Mouse (Mus musculus): ENCODE results near the gene Eif2ak4. TPM values are rescaled to one million over a fixed set of nuclear protein-coding genes. Genes with fewer than 3 reads are reported as not detected.

Eif2ak4 gene
- polyA plus RNA-seq, 1 experiment from 2014 or later = 3.1 TPM

DNA sequence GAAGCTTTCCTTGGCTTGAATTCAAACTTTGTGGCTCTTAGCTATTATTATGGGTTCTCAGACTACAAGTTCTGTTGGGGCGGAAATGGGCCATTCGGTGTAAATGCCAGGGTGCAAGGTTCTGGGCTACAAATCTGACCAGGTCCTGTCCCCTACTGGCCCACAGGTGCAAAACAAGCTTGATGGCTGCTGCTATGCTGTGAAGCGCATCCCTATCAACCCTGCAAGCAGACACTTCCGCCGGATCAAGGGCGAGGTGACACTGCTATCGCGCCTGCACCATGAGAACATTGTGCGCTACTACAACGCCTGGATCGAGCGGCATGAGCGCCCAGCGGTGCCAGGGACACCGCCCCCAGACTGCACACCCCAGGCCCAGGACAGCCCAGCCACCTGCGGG is 42.2 kb downstream of the Eif2ak4 start:
- Histone ChIP-seq H3K9ac (replicated peaks) (no peak overlapping the region), H3K36me3 (replicated peaks; ENCODE audit: insufficient read depth, low read length) (peaks cover 58% of the 10 kb centered on the region), H3K4me1 (ENCODE audit: insufficient read depth) (no peaks in the 10 kb centered on the region), H3K4me3 (ENCODE audit: low read depth, low read length) (no peak overlapping the region), H3K27ac (ENCODE audit: low read depth) (no peak overlapping the region), H3K4me2 (ENCODE audit: low read depth, low read length) (no peak overlapping the region), H3K9me3 (ENCODE audit: low read length) (no peaks in the 10 kb centered on the region), H3K27me3 (ENCODE audit: insufficient read depth, low read length) (no peaks in the 10 kb centered on the region)
- TF ChIP-seq CTCF (IDR thresholded peaks at IDR 0.05; ENCODE audit: low read depth) (no peak), EP300 (IDR thresholded peaks at IDR 0.05; ENCODE audit: low read depth) (no peak)
- DNase-seq = no peak
- WGBS (ENCODE audit: insufficient replicate concordance) = 86% methylated on average over 16 of the region's 16 CpGs
- ATAC-seq = no peak

DNA sequence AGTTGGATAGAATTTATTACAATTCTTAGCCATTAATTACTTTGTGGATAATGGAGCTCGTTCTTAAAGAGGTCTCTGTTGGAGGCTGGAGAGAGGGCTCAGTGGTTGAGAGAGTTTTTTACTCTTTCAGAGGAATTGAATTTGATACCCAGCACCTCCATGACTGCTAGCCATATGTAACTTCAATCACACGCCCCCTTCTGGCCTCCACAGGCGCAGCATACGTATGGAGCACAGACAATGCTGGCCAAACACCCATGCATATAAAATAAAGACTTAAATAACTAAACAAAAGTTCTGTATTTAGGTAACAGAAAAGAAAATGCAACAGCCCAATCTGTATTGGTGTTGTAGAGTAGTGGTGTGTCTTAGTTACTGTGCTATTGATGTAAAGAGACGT is 43.2 kb downstream of the Eif2ak4 start:
- Histone ChIP-seq H3K27me3 (ENCODE audit: insufficient read depth, low read length) (no peaks in the 10 kb centered on the region), H3K9me3 (ENCODE audit: low read length) (no peaks in the 10 kb centered on the region), H3K36me3 (replicated peaks; ENCODE audit: insufficient read depth, low read length) (peaks cover 66% of the 10 kb centered on the region), H3K27ac (ENCODE audit: low read depth) (no peak overlapping the region), H3K4me2 (ENCODE audit: low read depth, low read length) (no peak overlapping the region), H3K4me1 (ENCODE audit: insufficient read depth) (no peaks in the 10 kb centered on the region), H3K9ac (replicated peaks) (no peak overlapping the region), H3K4me3 (ENCODE audit: low read depth, low read length) (no peak overlapping the region)
- TF ChIP-seq EP300 (IDR thresholded peaks at IDR 0.05; ENCODE audit: low read depth) (no peak), CTCF (IDR thresholded peaks at IDR 0.05; ENCODE audit: low read depth) (peak; percentile 59)
- WGBS (ENCODE audit: insufficient replicate concordance) = 73% methylated on average over 5 of the region's 5 CpGs
- no peak for ATAC-seq
- DNase-seq = peak; percentile 41

DNA sequence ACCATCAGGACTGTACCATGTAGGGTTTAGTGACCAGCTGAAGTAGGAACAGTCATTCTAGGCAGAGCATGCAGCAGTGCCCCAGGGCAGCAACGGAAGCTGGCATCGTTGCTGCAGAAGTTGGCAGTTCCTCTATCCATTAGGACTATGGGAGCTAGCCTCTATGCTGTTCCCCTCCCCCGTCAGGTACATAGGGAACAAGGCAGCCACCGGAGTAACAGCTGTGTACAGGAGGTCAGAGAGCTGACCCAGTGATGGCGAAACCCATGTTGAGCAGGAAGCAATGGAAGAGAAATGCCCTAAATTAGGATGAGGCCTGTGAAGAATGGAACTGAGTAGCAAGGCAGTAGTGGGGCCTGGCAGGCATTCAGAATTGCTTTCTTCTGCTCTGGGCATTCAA is 53.8 kb downstream of the Eif2ak4 start:
- H3K4me1 ChIP-seq (ENCODE audit: insufficient read depth) = 0 out of 2 replicates have a peak, but pooled peaks cover 4% of the 10 kb centered on the region
- no peak overlapping the region for H3K4me2 ChIP-seq (ENCODE audit: low read depth, low read length)
- WGBS (ENCODE audit: insufficient replicate concordance) = 65% methylated on average over 5 of the region's 5 CpGs
- H3K27ac ChIP-seq (ENCODE audit: low read depth) = no peak overlapping the region
- peaks cover 22% of the 10 kb centered on the region for H3K36me3 ChIP-seq (replicated peaks; ENCODE audit: insufficient read depth, low read length)
- DNase-seq (peak; percentile 56), ATAC-seq (peak; percentile 98)
- no peaks in the 10 kb centered on the region for H3K27me3 ChIP-seq (ENCODE audit: insufficient read depth, low read length)
- H3K9me3 ChIP-seq (ENCODE audit: low read length) = no peaks in the 10 kb centered on the region
- no peak overlapping the region for H3K9ac ChIP-seq (replicated peaks)
- TF ChIP-seq CTCF (IDR thresholded peaks at IDR 0.05; ENCODE audit: low read depth) (no peak), EP300 (IDR thresholded peaks at IDR 0.05; ENCODE audit: low read depth) (no peak)
- no peak overlapping the region for H3K4me3 ChIP-seq (ENCODE audit: low read depth, low read length)

DNA sequence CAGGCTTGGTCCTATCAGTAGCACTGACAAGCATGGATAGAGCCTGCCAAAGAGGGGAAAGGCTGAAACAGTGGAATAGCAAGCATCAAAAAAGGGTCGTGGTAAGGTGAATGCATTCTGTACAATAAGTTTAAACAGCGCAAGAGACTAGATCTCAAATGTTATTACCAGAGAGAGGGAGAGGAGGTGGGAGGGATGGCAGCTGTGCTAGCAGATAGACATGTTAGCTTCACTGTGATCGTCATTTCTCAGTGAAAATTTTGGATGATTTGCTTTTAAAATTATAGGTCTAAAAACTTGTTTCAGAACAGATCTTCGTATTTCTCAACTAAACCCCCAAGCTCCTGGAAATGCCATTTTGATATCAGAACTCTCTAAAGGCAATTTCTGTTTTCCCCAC is 54.3 kb downstream of the Eif2ak4 start:
- H3K4me3 ChIP-seq (ENCODE audit: low read depth, low read length) = no peak overlapping the region
- TF ChIP-seq EP300 (IDR thresholded peaks at IDR 0.05; ENCODE audit: low read depth) (no peak), CTCF (IDR thresholded peaks at IDR 0.05; ENCODE audit: low read depth) (no peak)
- 86% methylated on average over 4 of the region's 4 CpGs for WGBS (ENCODE audit: insufficient replicate concordance)
- H3K27me3 ChIP-seq (ENCODE audit: insufficient read depth, low read length) = no peaks in the 10 kb centered on the region
- DNase-seq (no peak), ATAC-seq (no peak)
- H3K9ac ChIP-seq (replicated peaks) = no peak overlapping the region
- H3K36me3 ChIP-seq (replicated peaks; ENCODE audit: insufficient read depth, low read length) = peaks cover 22% of the 10 kb centered on the region
- no peak overlapping the region for H3K27ac ChIP-seq (ENCODE audit: low read depth)
- 0 out of 2 replicates have a peak, but pooled peaks cover 4% of the 10 kb centered on the region for H3K4me1 ChIP-seq (ENCODE audit: insufficient read depth)
- no peak overlapping the region for H3K4me2 ChIP-seq (ENCODE audit: low read depth, low read length)
- no peaks in the 10 kb centered on the region for H3K9me3 ChIP-seq (ENCODE audit: low read length)

DNA sequence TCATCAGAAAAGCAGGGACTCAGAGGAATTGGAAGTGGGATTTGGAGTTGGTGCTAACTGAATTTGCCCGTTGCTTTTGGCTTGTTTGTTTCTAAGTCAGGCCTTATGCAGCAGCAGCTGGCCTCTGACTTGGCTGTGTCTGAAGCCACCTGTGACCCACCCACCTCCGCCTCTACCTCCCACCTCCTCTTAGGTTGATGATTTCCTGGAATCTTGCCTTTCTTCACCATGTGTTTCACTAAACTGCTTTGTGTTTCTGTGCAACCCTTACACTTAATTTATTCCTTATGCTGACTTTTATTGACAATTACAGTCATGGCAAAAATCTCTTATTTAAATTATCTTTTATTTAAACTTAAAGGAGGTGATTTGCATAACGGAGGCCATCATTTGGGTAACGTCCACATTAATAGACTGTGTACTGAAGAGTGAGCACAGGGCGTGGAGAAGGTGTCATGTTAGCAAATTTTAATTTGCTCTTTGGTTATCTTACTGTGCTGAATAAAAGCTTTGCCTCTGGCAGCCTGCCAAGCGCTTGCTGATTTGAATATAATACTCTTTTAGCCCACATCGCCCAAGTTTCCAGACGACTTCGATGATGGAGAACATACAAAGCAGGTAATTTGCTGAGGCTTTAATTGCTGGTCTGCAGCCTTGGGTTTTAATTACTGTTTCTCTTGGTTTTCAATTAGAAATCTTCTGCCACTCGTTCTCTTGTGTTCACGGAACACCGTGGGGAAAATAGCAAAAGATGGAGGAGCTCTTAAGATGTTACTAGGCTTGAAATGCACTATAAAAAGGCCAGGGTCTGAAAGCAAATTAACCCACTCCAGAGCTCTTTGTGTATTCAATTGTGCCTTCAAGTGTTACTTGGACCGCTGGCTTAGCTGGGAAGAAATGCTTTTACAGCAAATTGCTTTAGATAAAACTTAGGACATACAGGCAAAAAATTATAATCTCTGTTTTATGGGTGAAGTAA is 57.6 kb downstream of the Eif2ak4 start:
- Histone ChIP-seq H3K4me1 (ENCODE audit: insufficient read depth) (0 out of 2 replicates have a peak, but pooled peaks cover 6% of the 10 kb centered on the region), H3K4me2 (ENCODE audit: low read depth, low read length) (no peak overlapping the region), H3K9ac (replicated peaks) (no peak overlapping the region), H3K4me3 (ENCODE audit: low read depth, low read length) (no peak overlapping the region), H3K27me3 (ENCODE audit: insufficient read depth, low read length) (no peaks in the 10 kb centered on the region), H3K36me3 (replicated peaks; ENCODE audit: insufficient read depth, low read length) (peaks cover 22% of the 10 kb centered on the region), H3K27ac (ENCODE audit: low read depth) (no peak overlapping the region), H3K9me3 (ENCODE audit: low read length) (no peaks in the 10 kb centered on the region)
- no peak for ATAC-seq
- WGBS (ENCODE audit: insufficient replicate concordance) = 83% methylated on average over 13 of the region's 13 CpGs
- TF ChIP-seq EP300 (IDR thresholded peaks at IDR 0.05; ENCODE audit: low read depth) (no peak), CTCF (IDR thresholded peaks at IDR 0.05; ENCODE audit: low read depth) (no peak)
- no peak for DNase-seq

DNA sequence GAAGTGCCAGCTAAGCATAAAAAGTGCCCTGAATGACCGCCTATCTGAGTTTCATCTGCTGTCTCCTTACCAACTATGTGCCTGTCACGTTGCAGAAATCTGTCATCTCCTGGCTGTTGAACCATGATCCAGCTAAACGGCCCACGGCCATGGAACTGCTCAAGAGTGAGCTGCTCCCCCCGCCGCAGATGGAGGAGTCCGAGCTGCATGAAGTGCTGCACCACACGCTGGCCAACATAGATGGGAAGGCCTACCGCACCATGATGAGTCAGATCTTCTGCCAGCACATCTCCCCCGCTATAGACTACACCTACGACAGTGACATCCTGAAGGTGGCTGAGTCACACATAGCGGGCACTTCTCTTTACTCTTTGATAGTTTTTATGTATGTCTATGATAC is 59.8 kb downstream of the Eif2ak4 start:
- Histone ChIP-seq H3K9me3 (ENCODE audit: low read length) (no peaks in the 10 kb centered on the region), H3K36me3 (replicated peaks; ENCODE audit: insufficient read depth, low read length) (peaks cover 22% of the 10 kb centered on the region), H3K27me3 (ENCODE audit: insufficient read depth, low read length) (no peaks in the 10 kb centered on the region), H3K9ac (replicated peaks) (no peak overlapping the region), H3K4me3 (ENCODE audit: low read depth, low read length) (no peak overlapping the region), H3K4me2 (ENCODE audit: low read depth, low read length) (no peak overlapping the region), H3K4me1 (ENCODE audit: insufficient read depth) (0 out of 2 replicates have a peak, but pooled peaks cover 4% of the 10 kb centered on the region), H3K27ac (ENCODE audit: low read depth) (no peak overlapping the region)
- no peak for DNase-seq
- no peak for TF ChIP-seq CTCF (IDR thresholded peaks at IDR 0.05; ENCODE audit: low read depth)
- TF ChIP-seq EP300 (IDR thresholded peaks at IDR 0.05; ENCODE audit: low read depth) = no peak
- no peak for ATAC-seq
- WGBS (ENCODE audit: insufficient replicate concordance) = 87% methylated on average over 12 of the region's 12 CpGs

Measured in liver, postnatal 0 days (tissue).